36 mouse cellular contexts compared by ENCODE assay signal in the genomic region with DNA sequence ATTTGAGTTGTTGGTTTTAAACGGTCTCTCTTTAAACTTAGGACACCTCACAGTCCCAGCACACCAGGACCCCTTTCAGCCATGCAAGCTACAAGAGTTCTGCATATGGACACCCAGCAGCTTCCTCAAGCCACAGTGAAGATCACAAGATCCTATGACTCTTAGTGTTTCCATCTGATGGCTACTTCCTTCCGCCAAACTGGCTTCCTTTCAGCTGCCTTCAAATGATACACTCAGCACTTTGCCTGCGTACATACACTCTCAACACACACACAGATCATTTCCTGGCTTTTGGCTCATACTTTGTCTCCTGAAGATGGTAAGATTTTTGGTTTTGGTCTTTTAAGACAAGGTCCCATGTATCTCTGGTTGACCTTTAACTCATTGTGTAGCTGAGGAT. TPM values are rescaled to one million over a fixed set of nuclear protein-coding genes. Genes with fewer than 3 reads are reported as not detected.
A peak's percentile ranks its signal among the peaks of the same experiment; 100 is the strongest.
DNase-seq lines count a peak whose midpoint lies in the region; ATAC-seq and TF ChIP-seq lines count a peak whose summit lies in the region.
"Had no signal": no experiment of that assay in that cellular context is flagged by ENCODE, and none has a peak within 500 bp of the region (broad histone marks: within the 10 kb centered on the region; RNA-seq: fewer than 3 reads in every experiment).

No protein-coding gene starts in this region.

- H3K27ac ChIP-seq in kidney, postnatal 0 days = no peak overlapping the region
- peak overlapping the region; percentile 100 for H3K27ac ChIP-seq in macrophage
- no peak overlapping the region for H3K27ac ChIP-seq in hindbrain, embryonic 16.5 days (ENCODE audit: low read depth, low read length)
- no peak overlapping the region for H3K27ac ChIP-seq in kidney, adult 2 months (ENCODE audit: insufficient read depth, low read depth, low read length)
- H3K27ac ChIP-seq: embryonic facial prominence, embryonic 12.5 days; heart, adult 2 months; hindbrain, embryonic 15.5 days; intestine, embryonic 15.5 days; left cerebral cortex, adult 2 months; limb, embryonic 12.5 days; liver, embryonic 13.5 days; midbrain, embryonic 12.5 days; neural tube, embryonic 13.5 days had no signal

- no peaks in the 10 kb centered on the region for H3K36me3 ChIP-seq in kidney, postnatal 0 days (ENCODE audit: insufficient read depth, low read length)
- H3K36me3 ChIP-seq in macrophage (ENCODE audit: inconsistent target) = no peaks in the 10 kb centered on the region
- no peaks in the 10 kb centered on the region for H3K36me3 ChIP-seq in hindbrain, embryonic 16.5 days (ENCODE audit: control insufficient read depth, insufficient read depth, low read length)
- no peaks in the 10 kb centered on the region for H3K36me3 ChIP-seq in kidney, adult 2 months (ENCODE audit: control insufficient read depth, insufficient read depth, low read length)
- H3K36me3 ChIP-seq: embryonic facial prominence, embryonic 12.5 days; heart, embryonic 12.5 days; hindbrain, embryonic 15.5 days; intestine, embryonic 15.5 days; limb, embryonic 12.5 days; liver, embryonic 13.5 days; midbrain, embryonic 12.5 days; neural tube, embryonic 13.5 days had no signal

- H3K9ac ChIP-seq in kidney, postnatal 0 days (ENCODE audit: low read depth, low read length) = no peak overlapping the region
- H3K9ac ChIP-seq in hindbrain, embryonic 16.5 days (ENCODE audit: low read depth, low read length) = no peak overlapping the region
- H3K9ac ChIP-seq: embryonic facial prominence, embryonic 12.5 days; heart, embryonic 12.5 days; hindbrain, embryonic 15.5 days; intestine, embryonic 15.5 days; limb, embryonic 12.5 days; liver, embryonic 13.5 days; midbrain, embryonic 12.5 days; neural tube, embryonic 13.5 days had no signal

- no peak for TF ChIP-seq CTCF in kidney, postnatal 0 days (IDR thresholded peaks at IDR 0.05; ENCODE audit: low read depth)
- TF ChIP-seq CTCF in kidney, adult 2 months (conservative IDR thresholded peaks at IDR 0.05; ENCODE audit: insufficient read depth, insufficient read length, low read depth, low read length) = no peak

- H3K4me2 ChIP-seq in kidney, postnatal 0 days (ENCODE audit: low read length) = no peak overlapping the region
- H3K4me2 ChIP-seq in hindbrain, embryonic 16.5 days (ENCODE audit: low read length) = no peak overlapping the region
- H3K4me2 ChIP-seq: embryonic facial prominence, embryonic 12.5 days; heart, embryonic 12.5 days; hindbrain, embryonic 15.5 days; intestine, embryonic 15.5 days; limb, embryonic 12.5 days; liver, embryonic 13.5 days; midbrain, embryonic 12.5 days; neural tube, embryonic 13.5 days had no signal

- peak; percentile 42 for DNase-seq in kidney, postnatal 0 days (ENCODE audit: low spot score)
- DNase-seq in kidney, adult 11 months = no peak
- DNase-seq in 416B (ENCODE audit: low read depth) = peak; percentile 80
- peak; percentile 20 for DNase-seq in brain, adult 2 months (ENCODE audit: low read depth, low spot score)
- no peak for DNase-seq in lung, postnatal 25 days (ENCODE audit: low spot score)
- no peak for DNase-seq in kidney, adult 2 months
- DNase-seq: adrenal gland, postnatal 36 days; cerebellum, adult 11 months; cerebellum, postnatal 10 days; gastrocnemius, postnatal 25 days; heart, adult 2 months; kidney, adult 9 months; kidney, postnatal 14 days; liver, embryonic 13.5 days; lung, adult 2 months; lung, postnatal 10 days; right cerebral cortex, postnatal 4 days; thymus, postnatal 14 days had no signal

- TF ChIP-seq POLR2A in kidney, adult 2 months (IDR thresholded peaks at IDR 0.05; ENCODE audit: low read depth, low read length) = no peak

- H3K79me2 ChIP-seq in macrophage (ENCODE audit: inconsistent target) = peaks cover 13% of the 10 kb centered on the region

- ATAC-seq in kidney, postnatal 0 days (replicated peaks; ENCODE audit: low FRiP score, low read depth) = no peak
- no peak for ATAC-seq in hindbrain, embryonic 16.5 days
- ATAC-seq: forebrain, embryonic 14.5 days; intestine, embryonic 15.5 days had no signal

- H3K4me3 ChIP-seq in kidney, postnatal 0 days (replicated peaks; ENCODE audit: low read depth, low read length) = no peak overlapping the region
- peak overlapping the region; percentile 10; the same call in 1 of the 2 replicates for H3K4me3 ChIP-seq in macrophage (ENCODE audit: inconsistent target)
- no peak overlapping the region for H3K4me3 ChIP-seq in hindbrain, embryonic 16.5 days (ENCODE audit: low read length)
- H3K4me3 ChIP-seq in kidney, adult 2 months (ENCODE audit: insufficient read depth, low read depth, low read length) = no peak overlapping the region
- H3K4me3 ChIP-seq: embryonic facial prominence, embryonic 12.5 days; heart, adult 2 months; heart, embryonic 12.5 days; hindbrain, embryonic 15.5 days; intestine, embryonic 15.5 days; left cerebral cortex, adult 2 months; limb, embryonic 12.5 days; liver, embryonic 13.5 days; midbrain, embryonic 12.5 days; neural tube, embryonic 13.5 days had no signal

- 88% methylated on average over 3 of the region's 3 CpGs for WGBS in kidney, postnatal 0 days
- WGBS in macrophage (ENCODE audit: missing documents) = 24% methylated on average over 3 of the region's 3 CpGs
- WGBS in hindbrain, embryonic 16.5 days = 94% methylated on average over 3 of the region's 3 CpGs
- WGBS in kidney, adult 2 months = 71% methylated on average over 3 of the region's 3 CpGs

- H3K4me1 ChIP-seq in kidney, postnatal 0 days (replicated peaks; ENCODE audit: insufficient read depth, low read length) = peaks cover 4% of the 10 kb centered on the region; the same call in 1 of the 2 replicates
- H3K4me1 ChIP-seq in hindbrain, embryonic 16.5 days (ENCODE audit: control insufficient read depth, insufficient read depth, low read depth, low read length) = peaks cover 7% of the 10 kb centered on the region
- H3K4me1 ChIP-seq in kidney, adult 2 months (ENCODE audit: control insufficient read depth, insufficient read depth, low read length) = peaks cover 5% of the 10 kb centered on the region

- H3K27me3 ChIP-seq in kidney, postnatal 0 days (ENCODE audit: insufficient read depth, low read length) = no peaks in the 10 kb centered on the region
- H3K27me3 ChIP-seq in hindbrain, embryonic 16.5 days (replicated peaks; ENCODE audit: control insufficient read depth, insufficient read depth, low read length) = no peaks in the 10 kb centered on the region
- H3K27me3 ChIP-seq in kidney, adult 2 months (replicated peaks; ENCODE audit: control insufficient read depth, insufficient read depth, low read length) = no peaks in the 10 kb centered on the region
- H3K27me3 ChIP-seq: embryonic facial prominence, embryonic 12.5 days; hindbrain, embryonic 15.5 days; intestine, embryonic 15.5 days; limb, embryonic 12.5 days; neural tube, embryonic 13.5 days had no signal

- H3K9me3 ChIP-seq in kidney, postnatal 0 days (replicated peaks; ENCODE audit: low read length) = no peaks in the 10 kb centered on the region
- H3K9me3 ChIP-seq in hindbrain, embryonic 16.5 days (ENCODE audit: control insufficient read depth, low read length) = no peaks in the 10 kb centered on the region
- H3K9me3 ChIP-seq: embryonic facial prominence, embryonic 12.5 days; heart, embryonic 12.5 days; hindbrain, embryonic 15.5 days; intestine, embryonic 15.5 days; limb, embryonic 12.5 days; liver, embryonic 13.5 days; midbrain, embryonic 12.5 days; neural tube, embryonic 13.5 days had no signal

RNA-seq across cellular contexts. Expression of a gene that starts 3.6 kb away (rescaled TPM):
- 28.8 and 31.8 TPM in 2 replicates for polyA plus RNA-seq in kidney, postnatal 0 days (2015; fragmentation: Nextera tagmentation; extraction: Ambion mirVana)
- 100 to 1,000 TPM; 134 to 541 (median 284) TPM for total RNA-seq in macrophage (2018; cell fraction: chromatin; rRNA removed)
- 100 to 1,000 TPM in 21 of 26 experiments, 10 to 100 TPM in 5; 75.9 to 180 (median 115) TPM for total RNA-seq in macrophage (2018; cell fraction: cytosol; rRNA removed)
- 100 to 1,000 TPM in 25 of 26 experiments, 10 to 100 TPM in 1; 96.7 to 394 (median 191) TPM for total RNA-seq in macrophage (2018; cell fraction: nucleus; rRNA removed)
- 71.9 to 180 TPM (median 142 TPM) in 3 replicates for polyA plus RNA-seq in macrophage (2018)
- polyA plus RNA-seq in hindbrain, embryonic 16.5 days (2015; fragmentation: Nextera tagmentation; extraction: Ambion mirVana) = 42.4 and 43.7 TPM in 2 replicates
- polyA plus RNA-seq in kidney, adult 2 months (2012; rRNA removed) = 77.5 and 79.7 TPM in 2 replicates

RNA-seq across cellular contexts. Expression of a gene that starts 26.4 kb away (rescaled TPM):
- polyA plus RNA-seq in kidney, postnatal 0 days (2015; fragmentation: Nextera tagmentation; extraction: Ambion mirVana) = 77.9 and 88.6 TPM in 2 replicates
- total RNA-seq in macrophage (2018; cell fraction: chromatin; rRNA removed) = 100 to 1,000 TPM in 16 of 26 experiments, 10 to 100 TPM in 10; 32.3 to 211 (median 116) TPM
- 100 to 1,000 TPM; 111 to 193 (median 155) TPM for total RNA-seq in macrophage (2018; cell fraction: cytosol; rRNA removed)
- total RNA-seq in macrophage (2018; cell fraction: nucleus; rRNA removed) = 100 to 1,000 TPM in 13 of 26 experiments, 10 to 100 TPM in 13; 51.1 to 167 (median 99.4) TPM
- polyA plus RNA-seq in macrophage (2018) = 108 to 268 TPM (median 204 TPM) in 3 replicates
- 65.9 and 77.6 TPM in 2 replicates for polyA plus RNA-seq in hindbrain, embryonic 16.5 days (2015; fragmentation: Nextera tagmentation; extraction: Ambion mirVana)
- polyA plus RNA-seq in kidney, adult 2 months (2012; rRNA removed) = 73.5 and 76.0 TPM in 2 replicates

RNA-seq across cellular contexts. Expression of a gene that starts 52.7 kb away (rescaled TPM):
- not detected in 2 replicates for polyA plus RNA-seq in kidney, postnatal 0 days (2015; fragmentation: Nextera tagmentation; extraction: Ambion mirVana)
- under 1 TPM in 1 of 26 experiments, not detected in 25; 0.29 TPM for total RNA-seq in macrophage (2018; cell fraction: chromatin; rRNA removed)
- not detected for total RNA-seq in macrophage (2018; cell fraction: cytosol; rRNA removed)
- total RNA-seq in macrophage (2018; cell fraction: nucleus; rRNA removed) = not detected
- polyA plus RNA-seq in macrophage (2018) = not detected in 3 replicates
- not detected in 2 replicates for polyA plus RNA-seq in hindbrain, embryonic 16.5 days (2015; fragmentation: Nextera tagmentation; extraction: Ambion mirVana)
- polyA plus RNA-seq in kidney, adult 2 months (2012; rRNA removed) = 0.03 TPM in 1 of 2 replicates, not detected in the other
- total RNA-seq: gastrocnemius, adult 18-20 months; gastrocnemius, postnatal 25 days; heart, adult 2 months; hematopoietic stem cell, adult 5-6 weeks; layer of hippocampus, postnatal 14 days; left cerebral cortex, adult 2 months; left cerebral cortex, postnatal 25 days; megakaryocyte, adult 5-6 weeks had no signal
- polyA plus RNA-seq: forebrain, embryonic 14.5 days; heart, adult 2 months; heart, embryonic 12.5 days; heart, postnatal 0 days; hindbrain, embryonic 15.5 days; intestine, embryonic 15.5 days; limb, embryonic 12.5 days; liver, embryonic 13.5 days; midbrain, embryonic 12.5 days; neural tube, embryonic 13.5 days; stomach, embryonic 14.5 days had no signal

Comparison
In these comparisons a context has a peak if more than half of its experiments do, and no peak if none do; other contexts are left out.
1. DNase-seq: peak in kidney, postnatal 0 days (single experiment), 416B (single experiment) and brain, adult 2 months (single experiment); none in kidney, adult 11 months (single experiment), lung, postnatal 25 days (single experiment) and kidney, adult 2 months (single experiment).